Mouse (Mus musculus): ENCODE data around the gene Cdsn. TPM values are rescaled to one million over a fixed set of nuclear protein-coding genes. Genes with fewer than 3 reads are reported as not detected.

Cdsn gene
- total and polyA plus RNA-seq, 3 experiments = 0.27 to 1.1 (median 0.29) TPM

DNA sequence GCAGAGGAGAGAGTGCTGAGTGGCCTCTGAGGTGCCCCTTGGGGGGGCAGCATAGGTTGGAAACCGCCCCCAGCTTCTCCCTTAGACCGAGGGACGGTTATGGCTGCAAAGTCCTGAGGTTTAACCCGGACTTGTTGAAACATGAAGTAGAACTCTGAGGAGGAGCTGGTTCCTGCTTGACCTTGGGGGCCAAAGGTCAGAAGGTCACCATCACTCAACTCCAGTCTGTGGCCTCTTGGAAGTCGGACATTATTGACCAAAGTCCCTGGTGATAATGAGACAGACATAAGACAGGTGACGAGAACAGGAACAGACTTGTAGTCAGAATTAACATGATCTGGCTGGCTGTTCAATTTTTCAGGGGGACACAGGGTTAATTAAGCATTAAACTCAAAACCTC, 37.2 kb upstream of the Cdsn start:
- WGBS = 72% methylated on average over 6 of the region's 6 CpGs
- Histone ChIP-seq H3K27ac (no peak overlapping the region), H3K79me2 (replicated peaks; ENCODE audit: control insufficient read depth, insufficient read depth, low read length) (no peaks in the 10 kb centered on the region), H3K36me3 (ENCODE audit: control insufficient read depth, insufficient read depth, low read length) (no peaks in the 10 kb centered on the region), H3K4me1 (ENCODE audit: control insufficient read depth, insufficient read depth, low read length) (0 out of 2 replicates have a peak, but pooled peaks cover 1% of the 10 kb centered on the region), H3K27me3 (ENCODE audit: control insufficient read depth, insufficient read depth, low read length) (no peaks in the 10 kb centered on the region), H3K9ac (ENCODE audit: low read depth, low read length) (no peak overlapping the region), H3K4me3 (no peak overlapping the region)
- intact Hi-C loops (cut with DNase I) = loop anchor here (2.0 kb wide), 1 partner anchor 30 kb away; no protein-coding TSS in a partner anchor
- TF ChIP-seq CTCF (IDR thresholded peaks at IDR 0.05) = no peak
- TF ChIP-seq EP300 (IDR thresholded peaks at IDR 0.05; ENCODE audit: insufficient read depth, low read depth, low read length) = no peak
- TF ChIP-seq POLR2A (IDR thresholded peaks at IDR 0.05; ENCODE audit: insufficient read depth, low read depth, low read length) = no peak
- no peak for DNase-seq

DNA sequence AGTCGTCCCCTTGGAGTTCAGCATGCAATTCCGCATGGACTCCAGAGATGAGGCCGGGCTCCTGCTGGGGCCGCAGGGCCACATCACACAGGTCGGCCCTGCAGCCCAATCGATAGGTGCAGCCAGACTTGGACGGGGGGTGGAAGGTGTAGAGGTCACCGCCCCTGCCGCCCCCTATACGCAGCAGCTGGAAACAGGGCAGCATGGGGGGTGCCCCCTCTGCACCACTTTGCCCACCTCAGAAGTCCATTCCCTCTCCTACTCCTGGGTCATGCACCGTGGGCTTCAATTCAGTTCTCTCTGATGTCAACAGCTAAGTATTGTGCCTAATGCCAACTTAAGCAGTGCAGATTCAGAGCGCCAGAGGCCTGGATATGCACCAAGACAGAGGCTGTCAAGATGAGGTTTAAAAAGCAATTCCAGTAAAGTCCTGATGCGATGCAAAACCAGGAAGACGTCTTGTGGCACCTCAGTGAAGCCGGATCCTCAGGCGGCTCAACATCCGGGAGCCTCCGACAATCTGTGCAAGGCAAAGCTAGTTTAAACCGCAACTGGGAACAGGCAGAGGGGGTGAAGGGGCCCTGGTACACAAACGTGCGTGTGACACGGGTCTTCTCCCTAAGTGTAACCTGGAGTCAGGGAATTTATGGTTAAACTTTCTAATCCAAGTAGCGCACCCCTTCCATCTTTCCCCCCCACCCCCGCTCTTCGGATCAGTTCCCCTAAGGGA, 35.9 kb upstream of the Cdsn start:
- intact Hi-C loops (cut with DNase I) = loop anchor here (2.0 kb wide), 1 partner anchor 31 kb away; no protein-coding TSS in a partner anchor
- no peaks in the 10 kb centered on the region for H3K27me3 ChIP-seq (ENCODE audit: control insufficient read depth, insufficient read depth, low read length)
- H3K79me2 ChIP-seq (replicated peaks; ENCODE audit: control insufficient read depth, insufficient read depth, low read length) = no peaks in the 10 kb centered on the region
- TF ChIP-seq POLR2A (IDR thresholded peaks at IDR 0.05; ENCODE audit: insufficient read depth, low read depth, low read length) (no peak), EP300 (IDR thresholded peaks at IDR 0.05; ENCODE audit: insufficient read depth, low read depth, low read length) (no peak)
- no peaks in the 10 kb centered on the region for H3K36me3 ChIP-seq (ENCODE audit: control insufficient read depth, insufficient read depth, low read length)
- H3K4me1 ChIP-seq (ENCODE audit: control insufficient read depth, insufficient read depth, low read length) = 0 out of 2 replicates have a peak, but pooled peaks cover 1% of the 10 kb centered on the region
- no peak for DNase-seq
- peak overlapping the region; percentile 18; the same call in 1 of the 2 replicates for H3K27ac ChIP-seq
- H3K9ac ChIP-seq (ENCODE audit: low read depth, low read length) = peak overlapping the region; percentile 34
- peak overlapping the region; percentile 64 for H3K4me3 ChIP-seq
- 8% methylated on average over 25 of the region's 25 CpGs for WGBS

GRCm38 (mm10) chr17:35516652-35517500, 35.1 kb upstream of the Cdsn start, which contains the start of the genes Tcf19 and Cchcr1:
Tcf19 (minus strand) TSS chr17:35516824.
Cchcr1 (plus strand) TSS chr17:35517100.
- 1% methylated on average over 67 of the region's 67 CpGs for WGBS
- peak; percentile 94 to 97 for DNase-seq
- TF ChIP-seq POLR2A (IDR thresholded peaks at IDR 0.05; ENCODE audit: insufficient read depth, low read depth, low read length) (no peak), CTCF (IDR thresholded peaks at IDR 0.05) (no peak)
- no peaks in the 10 kb centered on the region for H3K79me2 ChIP-seq (replicated peaks; ENCODE audit: control insufficient read depth, insufficient read depth, low read length)
- H3K27me3 ChIP-seq (ENCODE audit: control insufficient read depth, insufficient read depth, low read length) = no peaks in the 10 kb centered on the region
- no peaks in the 10 kb centered on the region for H3K36me3 ChIP-seq (ENCODE audit: control insufficient read depth, insufficient read depth, low read length)
- peak within 1 kb of the TSS; percentile 34 for H3K9ac ChIP-seq (ENCODE audit: low read depth, low read length)
- 0 out of 2 replicates have a peak, but pooled peaks cover 1% of the 10 kb centered on the region for H3K4me1 ChIP-seq (ENCODE audit: control insufficient read depth, insufficient read depth, low read length)
- intact Hi-C loops (cut with DNase I) = no loop called here
- peak within 1 kb of the TSS; percentile 40 for H3K27ac ChIP-seq
- peak within 1 kb of the TSS; percentile 64 for H3K4me3 ChIP-seq

DNA sequence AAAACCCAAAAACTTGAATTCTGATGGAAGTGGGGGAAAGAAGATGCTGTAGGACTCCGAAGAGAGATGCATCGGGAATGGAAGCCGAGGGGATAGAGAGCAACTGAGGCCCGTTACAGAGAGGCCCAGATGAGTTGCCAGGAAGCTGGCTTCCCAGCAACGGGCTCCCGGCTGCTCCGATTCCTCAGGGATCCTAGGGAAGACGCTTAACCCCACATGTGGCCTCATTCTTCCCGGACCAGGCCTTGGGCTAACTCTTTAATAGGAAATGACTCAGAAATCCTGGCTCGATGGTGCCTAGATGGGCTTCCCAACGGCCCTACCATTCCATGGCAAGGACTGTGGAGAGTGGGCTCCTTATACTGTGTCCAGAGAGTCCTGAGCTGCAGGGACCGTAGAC, 34.4 kb upstream of the Cdsn start:
- intact Hi-C loops (cut with DNase I) = no loop called here
- Histone ChIP-seq H3K79me2 (replicated peaks; ENCODE audit: control insufficient read depth, insufficient read depth, low read length) (no peaks in the 10 kb centered on the region), H3K9ac (ENCODE audit: low read depth, low read length) (0 out of 2 replicates have a peak overlapping the region, but pooled peaks have one; percentile 7), H3K36me3 (ENCODE audit: control insufficient read depth, insufficient read depth, low read length) (no peaks in the 10 kb centered on the region), H3K27me3 (ENCODE audit: control insufficient read depth, insufficient read depth, low read length) (no peaks in the 10 kb centered on the region), H3K4me1 (ENCODE audit: control insufficient read depth, insufficient read depth, low read length) (0 out of 2 replicates have a peak, but pooled peaks cover 1% of the 10 kb centered on the region), H3K27ac (peak overlapping the region; percentile 40; the same call in 1 of the 2 replicates), H3K4me3 (peak overlapping the region; percentile 64)
- peak in 1 of 2 experiments; percentile 30 for DNase-seq
- no peak for TF ChIP-seq EP300 (IDR thresholded peaks at IDR 0.05; ENCODE audit: insufficient read depth, low read depth, low read length)
- no peak for TF ChIP-seq CTCF (IDR thresholded peaks at IDR 0.05)
- no peak for TF ChIP-seq POLR2A (IDR thresholded peaks at IDR 0.05; ENCODE audit: insufficient read depth, low read depth, low read length)
- 7% methylated on average over 12 of the region's 12 CpGs for WGBS

DNA sequence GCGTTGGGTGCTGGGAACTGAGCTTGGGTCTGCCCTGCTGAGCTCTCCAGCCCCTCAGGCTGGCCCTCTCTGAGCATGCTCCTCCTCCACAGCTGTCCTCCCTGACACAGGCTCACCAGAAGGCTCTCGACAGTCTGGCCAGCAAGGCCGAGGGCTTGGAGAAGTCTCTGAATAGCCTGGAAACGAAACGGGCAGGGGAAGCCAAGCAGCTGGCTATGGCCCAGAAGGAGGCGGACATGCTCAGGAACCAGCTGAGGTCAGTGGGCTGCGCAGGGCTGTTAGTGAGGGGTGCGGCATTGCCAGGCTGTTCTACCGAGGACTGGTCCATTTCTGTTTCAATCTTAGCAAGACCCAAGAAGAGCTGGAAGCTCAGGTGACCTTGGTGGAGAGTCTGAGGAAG, 27.6 kb upstream of the Cdsn start:
- DNase-seq = no peak
- intact Hi-C loops (cut with DNase I) = no loop called here
- H3K27ac ChIP-seq = no peak overlapping the region
- no peaks in the 10 kb centered on the region for H3K4me1 ChIP-seq (ENCODE audit: control insufficient read depth, insufficient read depth, low read length)
- H3K4me3 ChIP-seq = no peak overlapping the region
- H3K27me3 ChIP-seq (ENCODE audit: control insufficient read depth, insufficient read depth, low read length) = no peaks in the 10 kb centered on the region
- H3K79me2 ChIP-seq (replicated peaks; ENCODE audit: control insufficient read depth, insufficient read depth, low read length) = no peaks in the 10 kb centered on the region
- no peak overlapping the region for H3K9ac ChIP-seq (ENCODE audit: low read depth, low read length)
- H3K36me3 ChIP-seq (ENCODE audit: control insufficient read depth, insufficient read depth, low read length) = no peaks in the 10 kb centered on the region
- 87% methylated on average over 9 of the region's 9 CpGs for WGBS
- TF ChIP-seq EP300 (IDR thresholded peaks at IDR 0.05; ENCODE audit: insufficient read depth, low read depth, low read length) (no peak), POLR2A (IDR thresholded peaks at IDR 0.05; ENCODE audit: insufficient read depth, low read depth, low read length) (no peak), CTCF (IDR thresholded peaks at IDR 0.05) (no peak)

All from heart, adult 2 months (tissue).